Mouse (Mus musculus): ENCODE measurements around the gene Slc13a3. TPM values are rescaled to one million over a fixed set of nuclear protein-coding genes. Genes with fewer than 3 reads are reported as not detected.
A peak's percentile ranks its signal among the peaks of the same experiment; 100 is the strongest.

Gene Slc13a3
- total RNA-seq, 1 experiment from 2014 or later, result 0.58 TPM

DNA sequence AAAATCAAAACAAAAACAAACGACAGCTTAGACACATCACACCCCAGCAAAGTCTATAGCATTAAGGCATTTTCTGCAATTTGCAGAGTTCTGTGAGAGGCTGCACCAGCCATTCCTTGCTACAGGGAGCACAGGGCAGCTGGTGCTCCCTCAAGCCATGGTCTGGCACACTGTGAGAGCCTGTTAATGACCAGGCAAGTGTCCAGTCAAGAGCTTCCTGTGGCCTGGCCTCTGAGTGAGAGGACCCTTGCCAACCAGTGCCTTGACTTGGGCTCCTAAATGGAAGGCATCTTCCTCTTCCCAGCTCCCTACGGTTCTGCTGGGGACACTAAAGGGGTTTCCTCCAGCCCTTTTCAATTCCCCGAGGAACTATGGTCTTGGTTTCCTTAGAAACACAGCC is 59.1 kb downstream of the Slc13a3 start:
- DNase-seq, result no peak

DNA sequence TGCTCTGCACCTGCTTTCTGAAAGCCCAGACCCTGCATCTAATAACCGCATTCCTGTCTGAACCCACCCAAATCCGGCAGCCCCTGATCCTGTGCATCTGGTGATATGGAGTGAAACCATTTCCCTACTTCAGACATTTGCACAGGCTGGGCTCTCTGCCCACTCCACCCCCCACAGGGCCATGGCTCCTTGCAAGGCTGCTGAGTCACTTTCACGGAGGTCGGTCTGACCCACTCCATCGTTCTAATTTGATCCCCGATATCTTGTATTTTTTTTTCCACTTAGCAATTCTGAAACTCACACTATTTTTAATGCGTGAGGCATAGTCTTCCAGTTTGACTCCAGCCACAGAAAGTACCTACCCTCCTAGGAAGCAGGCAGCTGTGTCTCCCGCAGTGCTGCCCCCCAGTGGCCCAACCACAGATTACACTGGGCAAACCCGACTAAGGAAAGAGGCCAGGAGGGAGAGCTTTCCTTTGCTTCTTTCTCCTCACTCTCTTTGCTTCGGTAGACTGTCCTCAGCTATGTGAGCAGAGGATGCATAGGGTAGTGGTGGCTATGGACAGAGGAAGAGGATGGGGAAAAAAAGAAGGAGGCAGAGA is 65.2 kb downstream of the Slc13a3 start:
- DNase-seq, result peak; percentile 86

DNA sequence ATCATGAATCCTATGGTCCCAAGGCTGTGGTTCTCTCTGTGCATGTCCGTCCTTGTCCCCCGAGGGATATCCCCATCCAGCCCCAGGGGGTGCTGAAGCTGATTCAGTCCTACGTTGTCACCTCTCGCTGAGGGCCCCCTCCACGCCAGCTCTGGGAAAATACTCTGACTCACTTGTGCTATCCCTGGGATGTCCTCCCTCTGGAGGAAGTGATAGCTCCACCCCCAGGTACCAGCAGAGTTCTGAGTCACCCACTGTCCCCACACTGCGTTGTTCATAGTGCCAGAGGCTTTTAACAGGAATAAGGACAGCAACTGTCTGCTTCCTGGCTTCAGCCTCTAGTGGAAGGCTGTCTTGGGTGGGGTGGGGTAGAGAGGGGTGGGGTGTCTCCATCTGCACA is 67.7 kb downstream of the Slc13a3 start:
- peak; percentile 56 for DNase-seq

DNA sequence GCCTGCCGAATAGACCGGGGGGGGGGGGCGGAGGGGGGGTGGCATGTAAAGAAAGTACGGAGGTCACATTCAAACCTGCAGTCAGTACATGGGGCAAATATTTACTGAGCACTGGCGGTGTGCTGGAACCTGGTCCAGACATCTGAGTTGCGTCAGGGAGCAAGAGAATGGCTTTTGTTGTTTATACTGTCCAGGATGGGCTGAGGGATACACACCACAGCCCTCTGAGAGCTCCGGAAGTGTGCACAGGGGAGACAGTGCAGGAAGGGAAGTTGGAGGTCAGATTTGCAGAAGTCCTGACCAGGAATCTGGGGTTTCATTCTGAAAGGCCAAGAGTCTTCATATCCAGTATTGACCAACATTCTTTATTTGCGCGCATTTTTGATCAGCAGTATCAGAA is 68.1 kb downstream of the Slc13a3 start:
- no peak for DNase-seq

DNA sequence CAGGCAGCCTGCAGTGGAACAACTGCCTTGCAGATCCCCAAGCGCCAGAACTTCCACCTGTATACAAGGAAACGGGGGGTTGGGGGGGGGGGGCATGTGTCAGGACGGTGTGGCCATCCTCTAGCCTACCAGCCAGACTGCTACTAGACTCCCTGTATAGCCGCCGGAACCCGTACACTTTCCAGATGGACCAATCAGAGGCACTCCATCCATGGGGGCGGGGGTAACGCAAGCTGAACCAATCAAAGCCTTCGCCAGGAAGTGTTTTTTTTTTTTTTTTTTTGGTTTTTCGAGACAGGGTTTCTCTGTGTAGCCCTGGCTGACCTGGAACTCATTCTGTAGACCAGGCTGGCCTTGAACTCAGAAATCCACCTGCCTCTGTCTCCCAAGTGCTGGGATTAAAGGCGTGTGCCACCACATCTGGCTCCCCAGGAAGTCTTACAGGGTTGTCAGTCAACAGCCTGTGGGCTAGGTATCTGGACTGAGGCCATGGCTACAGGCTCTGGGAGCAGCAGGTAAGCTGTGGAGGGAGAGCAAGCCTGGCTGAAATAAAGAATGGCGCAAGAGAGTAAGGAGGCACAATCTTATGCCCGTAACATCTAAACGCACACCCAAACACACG is 74.8 kb downstream of the Slc13a3 start:
- DNase-seq, result no peak

DNA sequence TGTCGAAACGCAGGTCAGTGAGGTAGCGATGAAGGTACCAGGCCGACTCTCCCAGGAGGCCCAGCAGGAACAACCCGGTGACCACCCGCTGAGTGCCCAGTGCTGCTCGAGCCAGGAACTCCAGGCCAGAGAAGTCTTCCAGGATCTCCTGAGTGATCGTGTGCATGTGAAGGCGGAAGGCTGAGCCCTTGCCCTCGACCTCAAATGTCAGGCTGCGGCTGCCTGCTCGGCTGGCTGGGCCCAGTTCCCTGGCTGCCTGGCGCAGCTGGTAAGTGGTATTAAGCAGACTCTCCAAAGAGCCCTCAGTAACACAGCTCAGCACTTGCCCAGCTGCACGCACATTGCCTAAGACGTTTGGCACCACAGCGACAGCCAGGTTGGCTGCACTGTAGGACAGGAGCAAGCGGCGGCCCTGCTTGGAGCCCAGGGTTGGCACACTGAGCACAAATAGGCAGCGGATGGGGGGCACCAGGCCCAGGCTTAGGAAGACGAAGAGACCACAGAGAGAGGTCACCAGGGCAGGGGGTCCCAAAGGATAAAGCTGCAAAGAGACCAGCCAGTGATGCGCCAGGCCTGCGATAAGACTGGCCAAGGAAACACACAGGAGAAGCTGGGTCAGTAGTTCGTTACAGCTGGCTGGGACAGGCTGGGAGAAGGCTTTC is 75.4 kb downstream of the Slc13a3 start:
- DNase-seq, result peak; percentile 21

DNA sequence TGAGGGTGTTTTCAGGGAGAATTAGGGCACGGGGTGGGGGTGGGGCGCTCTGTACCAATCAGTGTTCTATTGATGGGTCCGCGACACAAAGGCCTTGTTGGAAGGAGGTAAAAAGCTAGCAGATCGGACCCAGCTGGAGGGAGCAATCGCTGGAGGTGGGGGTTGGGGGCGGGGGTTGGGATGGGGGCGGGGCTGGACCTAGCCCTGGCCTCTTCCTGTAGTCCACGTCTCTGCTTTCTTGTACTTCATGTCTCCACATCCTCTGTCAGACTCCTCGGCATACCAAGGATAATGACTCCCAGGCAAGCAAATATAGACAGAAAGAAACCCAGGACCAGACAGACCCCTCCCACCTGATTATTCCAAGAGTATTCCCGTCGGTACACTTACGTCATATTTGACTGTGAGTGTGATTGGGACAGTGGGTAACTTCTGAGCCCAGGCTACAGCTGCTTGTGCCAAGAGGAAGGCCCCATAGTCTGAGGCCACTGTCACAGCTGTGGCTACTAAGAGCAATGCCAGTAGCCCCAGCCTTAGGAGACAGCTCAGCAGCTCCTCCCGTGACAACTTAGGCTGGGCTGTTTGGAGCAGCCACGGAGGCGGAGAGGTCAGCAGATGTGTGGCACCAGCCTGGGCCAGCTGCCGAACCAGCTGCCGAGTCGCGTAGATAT is 76.1 kb downstream of the Slc13a3 start:
- no peak for DNase-seq

DNA sequence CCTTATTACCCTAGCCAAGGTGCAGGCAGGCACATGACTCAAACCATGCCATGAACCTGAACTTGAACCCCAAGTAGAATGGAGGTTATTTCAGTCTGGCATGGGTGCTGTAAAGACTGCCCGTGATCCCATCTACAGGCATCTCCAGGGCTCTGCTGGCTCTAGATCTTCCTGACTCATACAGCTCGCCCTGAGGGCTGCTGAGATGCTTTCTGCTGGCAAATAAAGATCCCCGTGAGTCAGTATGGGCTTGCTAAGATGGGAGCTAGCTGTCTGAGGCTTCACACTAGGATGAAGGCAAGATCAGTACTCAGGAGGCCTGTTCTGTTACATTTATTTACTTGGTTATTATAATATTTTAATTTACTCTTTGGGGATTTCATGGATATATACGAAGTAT is 80.9 kb downstream of the Slc13a3 start:
- no peak for DNase-seq

DNA sequence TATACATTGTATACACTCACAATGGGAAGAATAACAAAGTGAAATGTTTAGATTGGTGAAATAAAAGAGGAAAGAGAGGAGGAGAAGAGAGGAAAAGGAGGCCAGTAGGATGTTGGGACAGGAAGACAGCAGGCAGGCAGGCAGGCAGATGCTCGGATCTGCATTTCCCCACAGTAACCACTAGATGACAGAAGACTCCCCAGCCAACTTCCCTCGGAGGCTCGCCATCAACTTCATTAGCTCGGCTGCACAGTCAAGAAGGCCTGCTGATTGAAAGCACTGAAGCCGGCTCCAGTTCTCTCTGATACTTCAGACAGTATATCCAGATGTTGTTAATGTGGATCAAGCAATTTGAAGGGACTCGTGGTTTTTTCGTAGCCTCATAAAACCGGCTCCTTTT is 81.5 kb downstream of the Slc13a3 start:
- DNase-seq, result peak; percentile 46

DNA sequence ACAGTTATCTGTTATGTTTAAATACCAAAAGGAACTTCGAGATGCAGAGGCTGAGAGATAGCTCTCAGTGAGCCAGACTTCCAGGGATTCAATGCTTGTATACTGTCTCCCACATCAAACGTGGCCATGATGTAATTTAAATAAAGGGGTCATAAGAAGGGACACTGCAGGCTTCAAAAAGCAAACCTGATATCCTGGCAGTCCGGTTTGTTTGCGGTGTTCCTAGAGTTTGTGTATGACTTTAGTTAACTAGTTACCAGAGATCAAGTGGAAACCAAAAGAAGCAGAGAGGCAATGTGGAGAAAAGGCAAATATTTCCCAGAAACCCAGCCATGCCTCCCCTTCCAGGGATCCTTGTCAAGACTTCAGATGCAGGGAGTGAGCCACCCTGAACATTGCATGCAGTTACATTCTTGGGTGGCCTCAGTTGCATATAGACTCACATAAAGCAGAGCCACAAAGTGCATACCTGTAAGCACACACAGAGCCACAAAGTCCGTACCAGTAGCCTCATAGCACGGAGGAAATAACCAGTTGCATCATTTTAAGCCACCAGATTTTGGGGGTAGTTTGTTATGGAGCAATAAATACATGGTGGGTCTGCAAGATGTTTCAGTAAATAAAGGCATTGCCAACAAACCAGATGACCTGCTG is 83.6 kb downstream of the Slc13a3 start:
- no peak for DNase-seq

DNA sequence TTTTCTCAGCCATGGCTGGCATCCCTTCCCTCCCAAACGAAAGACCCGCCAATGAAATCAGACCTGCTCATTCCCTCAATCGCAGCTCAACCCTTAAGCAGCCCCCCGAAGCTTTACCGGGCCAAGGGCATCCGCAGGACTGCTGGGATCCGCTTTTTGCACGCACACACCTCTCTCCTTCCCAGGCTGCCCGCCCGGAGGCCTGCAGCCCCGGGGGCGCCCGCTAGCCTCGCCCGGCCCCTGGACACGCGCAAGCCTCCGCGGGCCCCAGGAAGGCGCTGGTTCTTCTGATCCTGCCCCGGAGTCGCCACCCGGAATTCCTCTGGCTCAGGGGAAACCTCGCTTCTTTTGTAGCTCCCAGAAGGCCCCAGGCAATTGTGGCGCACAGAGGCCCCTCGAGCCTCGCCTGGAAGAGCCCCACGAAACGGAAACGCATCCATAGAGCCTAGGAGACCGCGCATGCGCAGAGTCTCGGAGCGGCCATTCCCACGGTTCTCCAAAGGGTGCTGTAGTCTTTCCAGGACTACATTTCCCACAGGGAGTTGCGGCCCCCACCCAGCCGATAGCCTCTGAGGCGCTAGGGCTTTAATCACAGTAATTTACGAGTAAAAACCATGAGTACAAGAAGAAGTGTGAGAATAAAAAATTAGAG is 85.1 kb downstream of the Slc13a3 start, which contains the start of gene Zfp334:
Gene Zfp334, minus strand, starts transcription at position 416 of the 652 bp plus-strand sequence.
- DNase-seq, result peak; percentile 96

DNA sequence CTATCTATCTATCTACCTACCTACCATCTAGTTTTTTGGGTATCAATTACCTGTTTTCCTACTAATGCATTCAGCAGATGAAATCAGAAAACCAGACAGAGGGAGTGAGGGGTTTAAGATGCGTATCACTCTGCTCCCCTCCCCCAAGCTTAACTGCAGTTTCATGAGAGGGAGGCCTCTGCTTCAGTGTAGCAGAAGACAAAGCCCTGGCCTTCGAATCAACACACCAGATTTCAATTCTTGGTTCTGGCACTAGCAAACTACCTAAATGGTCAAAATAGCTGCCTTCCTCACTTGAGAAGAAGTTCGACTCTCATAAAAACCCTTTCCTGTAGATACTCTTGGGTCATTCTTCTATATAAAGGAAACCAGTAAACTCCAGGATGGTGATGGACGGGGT is 85.7 kb downstream of the Slc13a3 start:
- no peak for DNase-seq

DNA sequence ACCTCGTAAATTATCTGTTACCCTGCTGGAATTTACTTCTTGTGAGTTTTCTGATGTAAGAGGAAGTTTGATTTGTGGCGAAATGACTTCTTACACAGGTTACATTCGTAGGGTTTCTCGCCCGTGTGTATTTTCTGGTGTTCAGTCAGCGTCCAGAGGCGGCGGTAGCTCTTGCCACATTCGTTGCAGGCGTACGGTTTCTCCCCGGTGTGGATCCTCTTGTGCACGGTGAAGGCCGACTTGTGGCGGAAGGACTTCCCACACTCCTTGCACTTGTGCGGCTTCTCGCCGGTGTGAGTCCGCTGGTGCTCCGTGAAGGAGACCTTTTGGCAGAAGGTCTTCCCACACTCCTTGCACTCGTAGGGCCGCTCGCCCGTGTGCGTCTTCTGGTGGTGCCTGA is 93.0 kb downstream of the Slc13a3 start:
- DNase-seq, result no peak

DNA sequence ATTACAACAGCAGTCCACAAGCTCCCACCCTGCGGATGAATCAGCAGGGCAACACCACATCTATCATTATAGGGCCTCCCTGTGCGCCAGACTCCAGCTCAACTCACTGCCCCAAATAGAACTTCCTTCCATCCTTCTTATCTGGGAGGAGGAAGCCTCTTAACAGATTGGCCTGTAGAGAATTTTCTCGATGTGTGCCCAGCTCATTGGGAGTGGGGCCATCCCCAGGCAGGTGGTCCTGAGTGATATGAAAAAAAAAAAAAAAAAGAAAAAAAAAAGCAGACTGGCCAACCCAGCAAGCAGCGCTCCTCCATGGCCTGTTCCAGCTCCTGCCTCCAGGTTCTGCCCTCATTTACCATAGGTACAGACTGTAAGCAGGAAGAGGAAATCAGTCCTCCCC is 97.0 kb downstream of the Slc13a3 start:
- DNase-seq, result no peak

DNA sequence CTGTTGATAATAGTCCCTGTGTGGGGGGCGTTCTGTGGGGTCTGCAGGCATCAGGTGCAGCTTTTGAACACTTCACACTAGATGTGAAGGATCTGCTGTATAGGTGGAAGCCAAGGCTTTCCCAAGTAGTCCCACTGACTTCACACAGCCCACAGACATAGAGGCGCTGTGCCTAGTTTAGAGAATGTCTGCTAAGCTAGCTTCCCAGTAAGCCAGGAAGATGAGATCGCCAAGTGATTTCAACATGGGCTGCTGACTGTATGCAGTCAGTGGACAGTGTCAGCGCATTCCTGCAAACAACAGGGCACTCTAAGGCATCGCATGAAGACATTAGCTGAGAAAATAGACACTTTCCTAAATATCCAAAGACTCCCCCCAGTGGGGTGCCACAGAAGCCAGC is 97.6 kb downstream of the Slc13a3 start:
- no peak for DNase-seq

DNA sequence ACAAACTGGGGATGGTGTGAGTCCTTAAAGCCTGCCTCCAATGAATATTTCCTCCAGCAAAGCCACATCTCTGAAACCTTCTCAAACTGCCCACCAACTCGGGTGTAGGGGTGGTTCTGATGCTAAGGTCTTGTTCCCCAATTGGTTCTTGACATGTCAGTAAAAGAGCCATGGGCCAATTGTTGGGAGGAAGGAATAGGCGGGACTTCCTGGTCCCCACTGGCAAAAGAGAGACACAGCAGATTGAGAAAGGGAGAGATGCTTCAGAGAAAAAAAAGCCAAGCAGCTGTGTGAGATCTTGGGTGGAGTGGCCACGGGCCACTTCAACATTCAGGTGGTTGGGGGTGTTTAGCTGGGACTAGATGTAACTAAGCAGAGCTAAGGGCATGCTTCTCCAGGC is 102.0 kb downstream of the Slc13a3 start:
- no peak for DNase-seq

DNA sequence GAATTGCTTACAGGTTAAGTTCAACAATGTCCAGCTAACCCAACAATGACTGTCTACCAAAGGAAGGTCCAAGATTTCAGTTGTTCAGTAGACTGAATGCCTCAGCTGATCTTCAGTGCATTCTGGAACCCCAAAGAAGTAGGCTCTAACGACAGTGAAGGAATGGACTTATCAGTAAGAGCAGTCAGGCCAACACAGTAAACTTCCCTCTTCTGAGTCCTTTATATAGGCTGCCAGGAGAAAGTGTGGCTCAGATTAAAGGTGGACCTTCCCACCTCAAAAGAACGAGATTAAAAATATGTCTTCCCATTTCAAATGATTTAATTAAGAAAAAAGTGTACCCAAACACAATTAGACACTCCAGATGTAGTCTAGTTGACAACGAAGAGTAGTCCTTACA is 102.7 kb downstream of the Slc13a3 start:
- no peak for DNase-seq

DNA sequence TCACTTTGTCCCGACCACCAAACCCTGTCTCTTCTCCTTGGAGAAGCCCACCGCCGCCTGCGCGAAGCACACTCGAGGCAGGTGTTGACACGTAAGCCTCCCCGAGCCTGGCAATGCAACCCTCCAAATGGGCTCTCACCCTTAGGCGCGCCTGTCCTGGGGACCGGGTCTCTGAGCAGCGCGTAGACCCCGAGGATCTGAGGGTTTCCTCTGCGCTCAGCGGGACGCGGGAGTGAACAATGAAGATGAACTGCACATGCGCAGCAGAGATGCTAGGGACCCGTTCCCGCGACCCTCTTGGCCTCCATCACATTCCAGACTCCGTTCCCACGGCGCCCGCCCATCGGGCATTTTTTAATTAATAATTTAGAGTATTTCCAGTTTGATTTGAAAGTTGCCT is 104.5 kb downstream of the Slc13a3 start, which contains the start of gene Zfp663:
Gene Zfp663, minus strand, starts transcription at position 234 of the 400 bp plus-strand sequence.
- no peak for DNase-seq

DNA sequence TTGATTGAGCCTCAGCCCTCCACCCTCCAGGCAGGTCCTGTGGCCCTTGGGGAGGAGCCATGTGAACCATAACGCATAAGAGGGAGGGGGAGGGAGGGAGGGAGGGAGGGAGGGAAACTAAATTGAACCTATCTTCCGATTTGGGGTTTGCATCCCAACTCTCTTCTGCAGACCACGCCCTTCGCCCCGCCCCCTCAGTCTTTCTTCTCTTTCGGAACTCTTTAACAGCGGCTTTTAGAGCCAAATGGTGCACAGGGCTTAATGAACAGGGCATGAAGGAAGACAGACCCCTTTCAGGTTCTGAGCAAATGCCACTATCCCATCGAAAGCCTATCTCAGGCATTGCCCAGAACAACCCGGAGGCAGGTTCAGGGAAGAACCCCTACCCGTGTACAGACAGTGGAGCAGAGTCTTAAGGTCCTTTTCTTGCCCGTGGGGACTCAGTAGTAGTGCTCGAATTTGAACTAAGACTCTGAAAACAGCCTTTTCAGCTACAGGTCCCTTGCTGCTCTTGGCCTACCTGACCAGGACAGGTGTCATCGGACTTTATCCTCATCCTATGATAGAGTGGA is 105.1 kb downstream of the Slc13a3 start:
- DNase-seq, result peak; percentile 12

DNA sequence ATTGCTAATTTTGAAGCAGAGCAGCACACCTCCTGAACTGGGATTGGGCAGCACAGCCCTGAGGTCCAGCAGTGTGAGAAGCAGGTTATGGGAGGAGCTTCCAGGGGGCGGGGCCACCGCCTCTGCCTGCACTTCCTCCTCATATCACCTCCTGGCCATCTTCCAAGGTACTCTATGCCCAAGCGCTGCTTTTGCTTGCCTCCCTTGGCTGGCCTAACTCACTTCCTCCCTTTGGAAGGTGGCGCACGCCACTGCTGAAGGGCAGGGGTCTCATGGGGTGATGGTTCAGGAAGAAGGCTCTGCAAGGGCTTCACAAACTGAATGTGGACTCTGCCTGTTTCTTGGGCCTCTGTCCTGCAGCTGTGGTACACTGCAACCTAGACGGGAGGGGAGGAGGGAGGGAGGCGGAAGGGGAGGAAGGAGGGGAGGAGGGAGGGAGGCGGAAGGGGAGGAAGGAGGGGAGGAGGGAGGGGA is 105.9 kb downstream of the Slc13a3 start:
- DNase-seq, result peak; percentile 16

DNA sequence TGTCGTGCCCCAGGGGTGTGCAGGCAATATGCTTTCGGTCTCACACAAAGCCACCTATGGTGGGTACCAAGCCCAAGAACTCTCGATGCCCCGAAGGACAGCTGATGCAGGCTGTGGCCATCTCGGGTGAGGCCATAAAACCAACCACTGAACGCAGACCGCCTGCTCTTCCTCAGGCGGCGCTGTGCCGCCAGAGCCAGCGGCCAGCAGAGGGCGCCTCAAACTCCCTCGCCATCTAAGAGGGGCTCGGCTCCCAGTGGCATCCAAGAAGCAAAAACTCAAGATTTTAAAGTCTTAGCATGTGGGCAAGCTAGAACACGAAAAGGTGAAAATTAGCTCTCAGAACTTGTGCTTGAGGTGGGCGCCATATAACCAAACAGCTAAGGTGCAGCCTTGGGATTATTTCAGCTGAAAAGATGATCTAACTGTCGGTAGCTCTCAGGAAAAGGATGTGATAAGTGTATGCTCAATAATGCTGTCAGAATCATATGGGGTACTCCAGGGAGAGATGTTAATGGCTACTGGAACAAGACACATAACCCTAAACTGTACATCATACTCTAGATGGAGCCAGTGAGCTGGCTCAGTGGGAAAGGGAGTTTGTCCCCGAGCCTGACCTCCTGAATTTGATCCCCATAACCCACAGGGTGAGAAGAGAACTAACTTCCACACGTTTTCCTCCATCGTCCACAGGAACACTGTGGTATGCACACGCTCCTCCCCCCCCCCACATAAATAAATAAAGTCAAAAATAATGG is 108.5 kb downstream of the Slc13a3 start:
- DNase-seq, result peak; percentile 70
